Mouse (Mus musculus): ENCODE results near the gene Senp2.

Senp2 gene

DNA sequence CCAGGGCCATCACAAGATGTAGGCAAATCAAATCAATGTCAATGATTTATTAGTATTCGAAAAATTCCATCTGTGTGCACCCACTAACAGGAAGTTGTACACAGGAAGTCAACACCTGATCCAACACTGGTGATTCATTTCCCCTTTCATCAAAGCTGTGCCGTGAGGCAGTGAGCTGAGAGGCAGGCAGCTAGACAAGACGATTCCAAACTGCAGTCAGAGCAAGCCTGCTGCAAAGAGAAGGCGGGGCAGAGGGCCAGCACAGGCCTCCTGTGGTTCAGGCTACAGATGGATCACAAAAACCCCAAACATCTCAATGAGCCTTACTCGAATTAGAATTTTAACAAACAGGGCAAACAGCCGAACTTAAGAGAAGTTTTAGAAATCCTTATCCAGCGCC is 88.4 kb downstream of the Senp2 start:
- DNase-seq (ENCODE audit: low spot score) = no peak
